Comparison of ENCODE assay signal across 16 mouse cellular contexts in genomic region chr2:70564646-70565315, GRCm38 (mm10). TPM values are rescaled to one million over a fixed set of nuclear protein-coding genes. Genes with fewer than 3 reads are reported as not detected.
DNase-seq lines count a peak whose midpoint lies in the region; ATAC-seq and TF ChIP-seq lines count a peak whose summit lies in the region.
"Had no signal": no experiment of that assay in that cellular context is flagged by ENCODE, and none has a peak within 500 bp of the region (broad histone marks: within the 10 kb centered on the region; RNA-seq: fewer than 3 reads in every experiment).

No protein-coding gene starts in this region.

- peak; percentile 10; the same call in 1 of the 2 replicates for TF ChIP-seq CTCF in forebrain, postnatal 0 days (IDR thresholded peaks at IDR 0.05; ENCODE audit: low read depth)
- no peak for TF ChIP-seq CTCF in heart, adult 2 months (IDR thresholded peaks at IDR 0.05)

- 4% methylated on average over 15 of the region's 15 CpGs for WGBS in forebrain, postnatal 0 days
- under 1% methylated on average over 15 of the region's 15 CpGs for WGBS in midbrain, embryonic 12.5 days
- WGBS in heart, adult 2 months: 9% methylated on average over 15 of the region's 15 CpGs

- H3K9ac ChIP-seq in forebrain, postnatal 0 days: peak overlapping the region; percentile 74
- H3K9ac ChIP-seq in midbrain, embryonic 12.5 days (replicated peaks): peak overlapping the region; percentile 61
- no peak overlapping the region for H3K9ac ChIP-seq in heart, adult 2 months (ENCODE audit: low read depth, low read length)
- H3K9ac ChIP-seq: liver, embryonic 15.5 days had no signal

- peak overlapping the region; percentile 54 for H3K4me3 ChIP-seq in forebrain, postnatal 0 days (ENCODE audit: low read depth, low read length)
- peak overlapping the region; percentile 44 for H3K4me3 ChIP-seq in midbrain, embryonic 12.5 days
- no peak overlapping the region for H3K4me3 ChIP-seq in heart, adult 2 months
- H3K4me3 ChIP-seq: liver, embryonic 15.5 days; megakaryocyte, embryonic 14.5 days had no signal

- H3K4me2 ChIP-seq in forebrain, postnatal 0 days (ENCODE audit: low read depth): peak overlapping the region; percentile 60
- peak overlapping the region; percentile 56 for H3K4me2 ChIP-seq in midbrain, embryonic 12.5 days (replicated peaks)
- H3K4me2 ChIP-seq: liver, embryonic 15.5 days had no signal

- no peak for ATAC-seq in forebrain, postnatal 0 days
- no peak for ATAC-seq in midbrain, embryonic 12.5 days (ENCODE audit: low FRiP score, low read depth)

- peaks cover 36% of the 10 kb centered on the region for H3K27me3 ChIP-seq in forebrain, postnatal 0 days (ENCODE audit: insufficient read depth, low read length)
- H3K27me3 ChIP-seq in midbrain, embryonic 12.5 days: peaks cover 100% of the 10 kb centered on the region
- H3K27me3 ChIP-seq in heart, adult 2 months (ENCODE audit: control insufficient read depth, insufficient read depth, low read length): peaks cover 37% of the 10 kb centered on the region

- H3K27ac ChIP-seq in forebrain, postnatal 0 days (ENCODE audit: low read depth, low read length): peak overlapping the region; percentile 93
- H3K27ac ChIP-seq in midbrain, embryonic 12.5 days (replicated peaks): peak overlapping the region; percentile 77
- H3K27ac ChIP-seq in heart, adult 2 months: no peak overlapping the region
- H3K27ac ChIP-seq: kidney, postnatal 0 days; liver, embryonic 15.5 days had no signal

- TF ChIP-seq POLR2A in heart, adult 2 months (IDR thresholded peaks at IDR 0.05; ENCODE audit: insufficient read depth, low read depth, low read length): no peak

- no peak for TF ChIP-seq EP300 in heart, adult 2 months (IDR thresholded peaks at IDR 0.05; ENCODE audit: insufficient read depth, low read depth, low read length)

- no peaks in the 10 kb centered on the region for H3K36me3 ChIP-seq in forebrain, postnatal 0 days (ENCODE audit: insufficient read depth)
- no peaks in the 10 kb centered on the region for H3K36me3 ChIP-seq in midbrain, embryonic 12.5 days
- H3K36me3 ChIP-seq in heart, adult 2 months (ENCODE audit: control insufficient read depth, insufficient read depth, low read length): no peaks in the 10 kb centered on the region
- H3K36me3 ChIP-seq: liver, embryonic 15.5 days had no signal

- DNase-seq in embryo, embryonic 9.5 days (ENCODE audit: extremely low spot score): peak; percentile 34
- peak; percentile 60 for DNase-seq in forebrain, postnatal 0 days
- peak; percentile 53 for DNase-seq in retina, embryonic 14.5 days (ENCODE audit: low spot score)
- no peak for DNase-seq in cerebellum, postnatal 4 days (ENCODE audit: low spot score in 2 of 2)
- no peak for DNase-seq in heart, adult 2 months
- no peak for DNase-seq in kidney, postnatal 36 days
- DNase-seq: adrenal gland, postnatal 36 days; cerebellum, adult 9-11 months; heart, adult 11 months; heart, postnatal 4 days; thymus, adult 18-20 months had no signal

- intact Hi-C loops in heart, adult 2 months (cut with DNase I): no loop called here

- H3K4me1 ChIP-seq in forebrain, postnatal 0 days (ENCODE audit: insufficient read depth): peaks cover 7% of the 10 kb centered on the region
- H3K4me1 ChIP-seq in midbrain, embryonic 12.5 days: peaks cover 76% of the 10 kb centered on the region
- no peaks in the 10 kb centered on the region for H3K4me1 ChIP-seq in heart, adult 2 months (ENCODE audit: control insufficient read depth, insufficient read depth, low read length)
- H3K4me1 ChIP-seq: liver, embryonic 15.5 days had no signal

- H3K79me2 ChIP-seq in heart, adult 2 months (replicated peaks; ENCODE audit: control insufficient read depth, insufficient read depth, low read length): no peaks in the 10 kb centered on the region

- H3K9me3 ChIP-seq in forebrain, postnatal 0 days (ENCODE audit: low read length): no peaks in the 10 kb centered on the region
- H3K9me3 ChIP-seq in midbrain, embryonic 12.5 days: no peaks in the 10 kb centered on the region
- H3K9me3 ChIP-seq: liver, embryonic 15.5 days; megakaryocyte, embryonic 14.5 days had no signal

RNA-seq across cellular contexts. Expression of gene Gad1, which starts 11.9 kb away (rescaled TPM):
- total RNA-seq in forebrain, postnatal 0 days (2014; rRNA removed): 94.7 and 135 TPM in 2 replicates
- 89.5 and 122 TPM in 2 replicates for polyA plus RNA-seq in forebrain, postnatal 0 days (2015; fragmentation: Nextera tagmentation; extraction: Ambion mirVana)
- polyA plus RNA-seq in midbrain, embryonic 12.5 days (2016; fragmentation: Nextera tagmentation; extraction: Ambion mirVana): 26.5 and 27.0 TPM in 2 replicates
- under 1 TPM; 0.23 to 0.45 TPM for total RNA-seq in heart, adult 2 months (2021)
- polyA plus RNA-seq in heart, adult 2 months (2012; rRNA removed): 0.04 and 0.12 TPM in 2 replicates

RNA-seq across cellular contexts. Expression of gene Erich2, which starts 56.2 kb away (rescaled TPM):
- total RNA-seq in forebrain, postnatal 0 days (2014; rRNA removed): 0.81 and 1.4 TPM in 2 replicates
- 1.8 and 3.8 TPM in 2 replicates for polyA plus RNA-seq in forebrain, postnatal 0 days (2015; fragmentation: Nextera tagmentation; extraction: Ambion mirVana)
- polyA plus RNA-seq in midbrain, embryonic 12.5 days (2016; fragmentation: Nextera tagmentation; extraction: Ambion mirVana): 2.6 and 3.0 TPM in 2 replicates
- not detected for total RNA-seq in heart, adult 2 months (2021)
- polyA plus RNA-seq in heart, adult 2 months (2012; rRNA removed): 1.0 TPM in 1 of 2 replicates, not detected in the other
- total RNA-seq: CH12.LX had no signal
- polyA plus RNA-seq: liver, embryonic 15.5 days had no signal

Comparison
In these comparisons a context has a peak if more than half of its experiments do, and no peak if none do; other contexts are left out.
1. DNase-seq: peak in embryo, embryonic 9.5 days (single experiment), forebrain, postnatal 0 days (single experiment) and retina, embryonic 14.5 days (single experiment); none in cerebellum, postnatal 4 days (0 of 2), heart, adult 2 months (0 of 2) and kidney, postnatal 36 days (0 of 2).
2. RNA of gene Gad1, which starts 11.9 kb away (polyA plus RNA-seq): 89.5 to 122 TPM in forebrain, postnatal 0 days and 26.5 to 27.0 TPM in midbrain, embryonic 12.5 days; 0.04 to 0.12 TPM in heart, adult 2 months; every median in the first group is over 10 times any median in the second.